8 mouse cellular contexts compared by ENCODE assay signal in the genomic region with DNA sequence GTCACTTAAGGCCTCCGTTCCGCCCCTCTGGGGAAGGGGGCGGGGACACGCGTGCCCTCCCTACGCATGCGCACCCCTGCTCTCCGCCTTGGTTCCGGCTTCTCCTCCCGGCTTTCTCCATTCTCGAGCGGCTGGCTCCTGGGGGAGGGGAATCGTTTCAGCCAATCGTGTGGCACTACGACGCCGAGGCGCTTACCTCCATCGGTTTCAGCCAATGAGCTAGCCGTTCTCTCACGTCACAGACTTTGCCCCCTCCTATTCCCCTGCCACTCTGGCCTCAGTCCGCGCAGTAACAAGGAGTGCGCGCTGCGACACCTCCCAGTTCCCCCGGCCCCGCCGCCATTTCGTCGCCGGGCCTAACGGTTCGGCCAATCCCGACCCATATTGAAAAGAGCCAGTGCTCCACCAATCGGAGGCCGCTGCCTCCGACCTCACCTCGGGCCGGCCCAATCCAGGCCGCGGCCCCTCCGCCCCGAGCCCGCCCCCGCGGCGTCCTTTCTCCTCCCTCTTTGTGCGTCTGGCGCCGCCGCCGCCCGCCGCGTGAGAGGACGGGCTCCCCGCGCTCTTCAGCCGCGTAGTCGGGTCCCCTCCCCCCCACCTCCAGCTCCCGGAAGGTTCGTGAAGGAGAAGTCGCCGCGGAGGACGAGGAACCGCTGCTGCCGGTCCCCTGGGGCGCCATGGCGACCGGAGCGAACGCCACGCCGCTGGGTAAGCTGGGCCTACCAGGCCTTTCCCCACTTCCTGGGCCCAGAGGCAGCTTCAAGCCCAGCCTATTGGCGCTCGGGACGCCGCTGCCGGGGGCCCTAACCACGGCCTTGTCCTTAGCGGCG. TPM values are rescaled to one million over a fixed set of nuclear protein-coding genes. Genes with fewer than 3 reads are reported as not detected.
A peak's percentile ranks its signal among the peaks of the same experiment; 100 is the strongest.
DNase-seq lines count a peak whose midpoint lies in the region; ATAC-seq and TF ChIP-seq lines count a peak whose summit lies in the region.

A gene (plus strand): TSS at position 280 of the 830 bp plus-strand sequence.

- TF ChIP-seq EP300 in heart, adult 2 months (IDR thresholded peaks at IDR 0.05; ENCODE audit: insufficient read depth, low read depth, low read length): no peak; the same call in none of the 2 replicates

- H3K79me2 ChIP-seq in heart, adult 2 months (replicated peaks; ENCODE audit: control insufficient read depth, insufficient read depth, low read length): peaks cover 5% of the 10 kb centered on the region; the same call in 1 of the 2 replicates

- intact Hi-C loops in heart, adult 2 months (cut with DNase I): no loop called here

- peaks cover 10% of the 10 kb centered on the region for H3K4me1 ChIP-seq in embryonic facial prominence, embryonic 14.5 days (ENCODE audit: control insufficient read depth, insufficient read depth, low read length)
- peaks cover 4% of the 10 kb centered on the region; the same call in 1 of the 2 replicates for H3K4me1 ChIP-seq in heart, adult 2 months (ENCODE audit: control insufficient read depth, insufficient read depth, low read length)
- peaks cover 39% of the 10 kb centered on the region for H3K4me1 ChIP-seq in limb, embryonic 13.5 days
- peaks cover 5% of the 10 kb centered on the region for H3K4me1 ChIP-seq in midbrain, postnatal 0 days (ENCODE audit: insufficient read depth, low read length)

- DNase-seq in 3T3-L1 (ENCODE audit: low read depth, low spot score): peak; percentile 100
- DNase-seq in adrenal gland, postnatal 4 days (ENCODE audit: low spot score in 2 of 2): peak; percentile 97 to 98
- DNase-seq in embryonic facial prominence, embryonic 14.5 days (ENCODE audit: low spot score): peak; percentile 100
- DNase-seq in heart, adult 2 months: peak; percentile 99 to 100
- DNase-seq in kidney, adult 8-10 months: peak; percentile 100
- DNase-seq in midbrain, postnatal 0 days (ENCODE audit: low spot score): peak; percentile 100
- peak; percentile 100 for DNase-seq in spleen, postnatal 14 days (ENCODE audit: low spot score in 2 of 2)

- TF ChIP-seq CTCF in heart, adult 2 months (IDR thresholded peaks at IDR 0.05): no peak
- TF ChIP-seq CTCF in midbrain, postnatal 0 days (IDR thresholded peaks at IDR 0.05): 0 out of 2 replicates have a peak, but pooled peaks have one; percentile 1

- WGBS in embryonic facial prominence, embryonic 14.5 days: 1% methylated on average over 53 of the region's 85 CpGs
- WGBS in heart, adult 2 months: under 1% methylated on average over 85 of the region's 85 CpGs
- WGBS in limb, embryonic 13.5 days: 1% methylated on average over 70 of the region's 85 CpGs
- WGBS in midbrain, postnatal 0 days: 2% methylated on average over 80 of the region's 85 CpGs

- peaks cover 39% of the 10 kb centered on the region for H3K36me3 ChIP-seq in embryonic facial prominence, embryonic 14.5 days (ENCODE audit: control insufficient read depth, insufficient read depth, low read length)
- peaks cover 40% of the 10 kb centered on the region for H3K36me3 ChIP-seq in heart, adult 2 months (ENCODE audit: control insufficient read depth, insufficient read depth, low read length)
- peaks cover 45% of the 10 kb centered on the region for H3K36me3 ChIP-seq in limb, embryonic 13.5 days
- H3K36me3 ChIP-seq in midbrain, postnatal 0 days (ENCODE audit: insufficient read depth, low read length): peaks cover 28% of the 10 kb centered on the region; the same call in 1 of the 2 replicates

- peak within 1 kb of the TSS; percentile 100 for H3K9ac ChIP-seq in embryonic facial prominence, embryonic 14.5 days (ENCODE audit: low read depth, low read length)
- H3K9ac ChIP-seq in heart, adult 2 months (ENCODE audit: low read depth, low read length): peak within 1 kb of the TSS; percentile 98
- H3K9ac ChIP-seq in limb, embryonic 13.5 days: peak within 1 kb of the TSS; percentile 99
- peak within 1 kb of the TSS; percentile 98 for H3K9ac ChIP-seq in midbrain, postnatal 0 days (replicated peaks; ENCODE audit: low read length, poor library complexity, severe bottlenecking)

- H3K9me3 ChIP-seq in embryonic facial prominence, embryonic 14.5 days (ENCODE audit: control insufficient read depth, low read length): no peaks in the 10 kb centered on the region
- no peaks in the 10 kb centered on the region for H3K9me3 ChIP-seq in limb, embryonic 13.5 days
- H3K9me3 ChIP-seq in midbrain, postnatal 0 days (ENCODE audit: low read length): no peaks in the 10 kb centered on the region

- H3K4me3 ChIP-seq in embryonic facial prominence, embryonic 14.5 days (ENCODE audit: low read depth, low read length): peak within 1 kb of the TSS; percentile 99
- peak within 1 kb of the TSS; percentile 89 for H3K4me3 ChIP-seq in heart, adult 2 months
- peak within 1 kb of the TSS; percentile 99 for H3K4me3 ChIP-seq in limb, embryonic 13.5 days
- H3K4me3 ChIP-seq in midbrain, postnatal 0 days (ENCODE audit: low read depth, low read length): peak within 1 kb of the TSS; percentile 100

- ATAC-seq in embryonic facial prominence, embryonic 14.5 days (ENCODE audit: low read depth): peak; percentile 97
- ATAC-seq in limb, embryonic 13.5 days (ENCODE audit: low FRiP score, low read depth): peak; percentile 98
- ATAC-seq in midbrain, postnatal 0 days (ENCODE audit: low FRiP score): peak; percentile 98

- H3K4me2 ChIP-seq in embryonic facial prominence, embryonic 14.5 days (ENCODE audit: low read depth, low read length): peak within 1 kb of the TSS; percentile 60
- H3K4me2 ChIP-seq in limb, embryonic 13.5 days (replicated peaks): peak within 1 kb of the TSS; percentile 97
- peak within 1 kb of the TSS; percentile 90 for H3K4me2 ChIP-seq in midbrain, postnatal 0 days (ENCODE audit: low read depth, low read length, poor library complexity, severe bottlenecking)

- peak within 1 kb of the TSS; percentile 99 for H3K27ac ChIP-seq in embryonic facial prominence, embryonic 14.5 days (replicated peaks; ENCODE audit: low read depth, low read length)
- peak within 1 kb of the TSS; percentile 98 for H3K27ac ChIP-seq in heart, adult 2 months
- peak within 1 kb of the TSS; percentile 98 for H3K27ac ChIP-seq in limb, embryonic 13.5 days
- H3K27ac ChIP-seq in midbrain, postnatal 0 days (ENCODE audit: low read depth, low read length): peak within 1 kb of the TSS; percentile 100

- peak; percentile 72 for TF ChIP-seq POLR2A in heart, adult 2 months (IDR thresholded peaks at IDR 0.05; ENCODE audit: insufficient read depth, low read depth, low read length)

- H3K27me3 ChIP-seq in embryonic facial prominence, embryonic 14.5 days (replicated peaks; ENCODE audit: control insufficient read depth, insufficient read depth, low read length): no peaks in the 10 kb centered on the region
- H3K27me3 ChIP-seq in heart, adult 2 months (ENCODE audit: control insufficient read depth, insufficient read depth, low read length): no peaks in the 10 kb centered on the region
- no peaks in the 10 kb centered on the region for H3K27me3 ChIP-seq in limb, embryonic 13.5 days
- no peaks in the 10 kb centered on the region for H3K27me3 ChIP-seq in midbrain, postnatal 0 days (ENCODE audit: insufficient read depth, low read length)

RNA-seq across cellular contexts. Expression of the gene that starts here (rescaled TPM):
- total RNA-seq in adrenal gland, postnatal 4 days (2021): 100 to 1,000 TPM; 270 to 308 TPM
- 135 and 140 TPM in 2 replicates for polyA plus RNA-seq in embryonic facial prominence, embryonic 14.5 days (2014; fragmentation: Nextera tagmentation; extraction: Ambion mirVana)
- 100 to 1,000 TPM in 1 of 2 experiments, 10 to 100 TPM in 1; 93.0 to 103 TPM for total RNA-seq in heart, adult 2 months (2021)
- polyA plus RNA-seq in heart, adult 2 months (2012; rRNA removed): 51.7 and 58.5 TPM in 2 replicates
- polyA plus RNA-seq in limb, embryonic 13.5 days (2015; fragmentation: Nextera tagmentation; extraction: Ambion mirVana): 130 and 148 TPM in 2 replicates
- 70.5 and 92.2 TPM in 2 replicates for total RNA-seq in midbrain, postnatal 0 days (2014; rRNA removed)
- polyA plus RNA-seq in midbrain, postnatal 0 days (2015; fragmentation: Nextera tagmentation; extraction: Ambion mirVana): 90.2 and 95.5 TPM in 2 replicates

Comparison
In these comparisons a context has a peak if more than half of its experiments do, and no peak if none do; other contexts are left out.
1. Peak in every context shown above with its lines: DNase-seq, ATAC-seq, H3K4me3 ChIP-seq and H3K27ac ChIP-seq.